Mouse (Mus musculus) layer of hippocampus, adult 8-10 months (tissue): Measurements from ENCODE around the gene Vmn1r235. TPM values are rescaled to one million over a fixed set of nuclear protein-coding genes. Genes with fewer than 3 reads are reported as not detected.
A peak's percentile ranks its signal among the peaks of the same experiment; 100 is the strongest.
"Not testable (repeated sequence)": the region's sequence is repeated elsewhere in the genome, so short reads cannot be mapped to it uniquely, and the experiment has no call there.

Experiments
- DNase-seq, 2 experiments: peaks; one replicate each; pipeline ENCODE4 v3.0.0; 2022; ENCODE audit warnings: low spot score in 2 of 2
- microRNA-seq, 2 experiments: library from miRNA; unstranded; fragments of <30 nt; microRNA quantifications; one replicate each; pipeline ENCODE4 v1.2.0; 2022
- total RNA-seq, 4 experiments: library from RNA; stranded (reverse); gene quantifications; 2 replicates each; pipeline ENCODE4 v1.2.4; 2022

Vmn1r235 gene
- total RNA-seq = not detected

DNA sequence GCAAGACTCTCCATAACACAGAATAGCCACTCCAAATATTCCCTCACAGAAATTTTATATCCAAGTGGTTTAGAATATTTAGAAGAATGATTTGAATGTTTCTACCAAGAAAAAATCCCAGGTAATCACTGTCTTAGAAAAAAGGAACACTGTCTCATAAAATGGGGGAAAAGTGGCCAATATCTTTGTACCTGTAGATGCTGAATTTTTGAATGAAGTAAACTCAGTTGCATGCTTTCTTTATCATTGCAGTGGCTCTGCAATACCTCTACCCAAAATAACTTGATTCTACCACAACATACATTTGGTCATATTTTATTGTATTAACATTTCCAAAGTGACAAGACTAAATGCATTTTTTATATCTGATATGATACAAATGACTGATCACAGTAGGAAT lies at the start of gene Vmn1r235:
Gene Vmn1r235, plus strand, starts transcription at position 301 of the 400 bp plus-strand sequence.
- DNase-seq = no peak

DNA sequence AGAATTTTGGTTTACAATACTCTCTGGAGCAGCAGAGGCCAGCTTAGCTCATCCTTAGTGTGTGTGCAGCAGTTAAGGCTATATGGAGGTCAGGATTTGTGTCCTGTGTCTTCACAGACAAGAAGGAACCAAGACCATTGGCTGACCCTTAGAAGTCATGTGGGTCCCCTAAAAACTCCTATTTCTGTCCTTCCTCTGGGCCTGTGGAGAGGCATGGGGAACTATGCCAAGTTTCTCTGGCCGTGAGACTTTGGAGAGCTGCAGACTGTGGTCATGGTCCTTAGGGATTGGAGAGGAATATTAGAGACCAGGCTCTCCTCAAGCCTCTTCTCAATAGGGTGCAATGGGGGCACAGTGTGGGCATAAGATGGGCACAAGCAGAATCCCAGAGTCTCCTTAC lies 45.1 kb upstream of the Vmn1r235 start:
- DNase-seq = not testable (repeated sequence)

DNA sequence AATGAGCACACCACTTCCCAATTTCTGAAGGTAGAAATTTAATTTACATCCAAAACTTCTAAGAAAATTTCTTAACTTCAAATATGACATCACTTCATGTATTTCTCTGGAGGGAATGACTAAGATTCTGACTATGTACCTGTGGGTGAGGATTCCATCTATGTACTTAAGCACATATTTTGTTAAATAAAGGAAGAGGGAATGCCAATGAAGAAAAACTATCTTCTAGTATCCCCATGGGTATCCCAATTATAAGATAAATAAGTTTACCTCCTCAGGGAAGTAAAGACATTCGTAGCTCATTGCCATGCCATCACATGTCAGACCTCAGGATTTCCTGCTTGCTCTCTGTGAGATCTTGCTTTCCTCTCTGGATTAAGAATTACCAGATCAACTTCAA lies 30.4 kb upstream of the Vmn1r235 start, which contains the start of gene Vmn1r234:
Gene Vmn1r234, plus strand, starts transcription at position 301 of the 400 bp plus-strand sequence.
- DNase-seq = no peak

DNA sequence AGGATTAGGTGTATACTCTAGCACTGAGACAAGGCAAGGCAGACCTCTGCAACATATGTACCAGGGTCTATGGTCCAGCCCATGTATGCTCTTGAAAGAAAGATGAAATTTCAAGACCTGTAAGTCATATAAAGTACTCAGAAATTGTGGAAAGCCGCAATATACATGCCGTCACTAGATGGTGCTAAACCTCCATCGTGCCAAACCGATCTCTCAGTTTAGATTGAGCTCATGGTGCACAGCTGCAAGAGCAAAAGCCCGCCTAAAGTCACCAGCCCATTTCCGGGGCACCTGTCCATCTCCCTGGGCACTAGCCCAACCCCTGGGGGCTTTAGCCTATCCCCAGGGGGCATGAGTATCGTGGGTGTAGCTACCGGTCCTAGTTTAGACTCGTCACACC lies 24.6 kb upstream of the Vmn1r235 start:
- peak; percentile 3 to 53 for DNase-seq

DNA sequence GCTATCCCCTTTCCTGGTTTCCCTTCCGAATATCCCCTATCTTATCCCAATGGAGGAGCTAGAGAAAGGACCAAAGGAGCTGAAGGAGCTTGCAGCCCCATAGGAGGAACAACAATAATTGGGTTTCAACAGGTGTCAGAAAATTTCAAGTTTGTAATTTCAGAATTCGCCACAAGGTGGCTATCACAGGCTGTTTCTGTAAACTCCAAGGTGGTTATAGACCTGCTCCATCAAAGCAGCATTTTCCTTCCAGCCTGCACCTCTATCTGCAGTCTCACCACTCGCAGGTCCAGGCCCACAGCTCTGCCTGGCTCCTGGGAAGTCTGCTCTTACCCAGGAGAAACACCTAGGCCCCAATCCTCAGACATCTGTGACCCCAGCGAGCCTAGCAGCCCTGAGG lies 15.9 kb downstream of the Vmn1r235 start:
- DNase-seq = peak; percentile 5 to 42

DNA sequence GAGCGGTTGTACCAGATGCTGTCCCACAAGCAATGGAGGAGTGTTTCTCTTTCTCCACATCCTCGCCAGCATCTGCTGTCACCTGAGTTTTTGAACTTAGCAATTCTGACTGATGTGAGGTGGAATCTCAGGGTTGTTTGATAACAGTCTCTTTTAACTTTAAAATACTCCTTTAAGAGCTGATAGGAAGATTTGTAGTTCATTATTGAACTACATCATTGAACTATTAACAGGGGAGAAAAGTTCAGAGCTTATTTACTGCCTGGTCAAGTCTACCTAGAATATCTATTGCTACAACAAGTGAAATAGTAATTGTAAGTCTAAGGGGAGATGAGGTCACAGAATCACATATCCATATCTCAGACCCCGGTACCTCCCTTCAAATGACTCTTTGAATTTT lies 26.4 kb downstream of the Vmn1r235 start, which contains the start of gene Vmn1r236:
Gene Vmn1r236, plus strand, starts transcription at position 301 of the 400 bp plus-strand sequence.
- DNase-seq = no peak

DNA sequence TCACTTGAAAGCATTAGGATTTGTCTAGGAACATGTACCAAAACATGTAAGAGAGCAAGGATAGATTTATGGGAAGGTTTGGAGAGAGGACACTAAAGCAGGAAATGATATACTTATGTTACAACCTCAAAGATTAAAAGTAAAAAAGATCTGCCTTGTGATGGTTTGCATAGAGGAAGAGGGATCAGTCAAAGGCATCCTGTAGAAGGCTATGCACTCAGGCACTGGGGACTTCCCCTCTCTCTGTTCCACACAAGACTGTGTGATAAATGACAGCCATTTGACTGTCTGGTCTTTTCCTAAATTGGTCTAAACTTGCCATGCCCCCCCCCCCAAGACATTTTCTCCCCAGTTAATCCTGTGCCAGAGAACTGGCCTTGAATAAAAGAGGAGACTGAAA lies 28.2 kb downstream of the Vmn1r235 start:
- no peak for DNase-seq

DNA sequence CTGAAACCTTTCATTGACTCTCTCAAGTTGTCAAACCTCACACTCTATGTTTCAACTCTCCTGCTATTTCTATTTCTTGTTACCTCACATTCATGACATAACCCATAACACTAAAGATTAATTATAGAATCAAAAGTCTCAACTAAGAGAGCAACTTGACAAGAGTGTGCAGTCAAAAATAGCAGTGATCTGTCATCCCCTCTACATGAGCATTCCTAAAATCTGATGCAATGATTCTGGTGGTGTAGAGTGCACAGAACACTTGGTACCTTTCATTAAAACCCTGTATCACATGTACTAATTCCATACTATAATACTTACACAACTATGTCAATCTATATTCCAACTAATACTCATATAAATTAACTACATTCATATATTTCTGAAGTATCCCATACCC lies 33.5 kb downstream of the Vmn1r235 start:
- DNase-seq = no peak

DNA sequence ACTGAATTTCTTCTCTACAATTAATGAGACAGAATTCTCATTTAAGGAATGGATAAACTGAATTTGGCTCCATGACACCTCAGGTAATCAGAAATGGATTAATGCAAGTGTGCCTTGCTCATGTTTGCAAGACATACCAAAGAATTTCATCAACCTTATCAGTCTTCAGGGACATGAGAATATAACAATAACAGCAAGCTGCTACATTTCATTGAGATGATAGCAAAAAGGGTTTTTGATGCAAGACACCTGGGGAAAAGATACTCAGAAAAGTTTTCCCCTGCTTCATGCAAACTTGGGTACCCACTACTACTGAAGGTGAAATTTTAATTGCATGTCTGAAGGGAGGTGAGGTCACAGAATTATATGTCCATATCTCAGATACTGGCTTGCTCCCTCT lies 55.4 kb downstream of the Vmn1r235 start, which contains the start of gene Vmn1r237:
Gene Vmn1r237, plus strand, starts transcription at position 301 of the 400 bp plus-strand sequence.
- DNase-seq = no peak

Small RNA genes within 50 kb of the gene (microRNA-seq; reads per million reads assigned to microRNA genes)
- 0 reads per million in 2 experiments for gene Gm26384

Other genes starting within 250 kb of the Vmn1r235 start
- gene Zfp160, start 247.5 kb upstream of the Vmn1r235 start, total RNA-seq = 10 to 100 TPM; 19.7 to 24.2 (median 21.4) TPM
- gene Vmn1r234, start 30.3 kb upstream of the Vmn1r235 start, total RNA-seq = not detected
- gene Vmn1r236, start 26.5 kb downstream of the Vmn1r235 start, total RNA-seq = not detected
- not detected for gene Vmn1r237, start 55.5 kb downstream of the Vmn1r235 start, total RNA-seq
- gene Zfp677, start 127.3 kb downstream of the Vmn1r235 start, total RNA-seq = 1 to 10 TPM; 1.6 to 2.6 (median 2.0) TPM
- 1 to 10 TPM in 1 of 4 experiments, under 1 TPM in 3; 0.84 to 1.6 (median 0.87) TPM for gene Zfp54, start 166.8 kb downstream of the Vmn1r235 start, total RNA-seq
- 1 to 10 TPM; 3.5 to 5.3 (median 4.6) TPM for gene Zfp51, start 194.0 kb downstream of the Vmn1r235 start, total RNA-seq
- 1 to 10 TPM; 4.3 to 6.4 (median 5.3) TPM for gene Zfp53, start 232.6 kb downstream of the Vmn1r235 start, total RNA-seq